Mouse (Mus musculus): ENCODE results near the gene Mbnl2. TPM values are rescaled to one million over a fixed set of nuclear protein-coding genes. Genes with fewer than 3 reads are reported as not detected.

The Mbnl2 gene
- polyA plus RNA-seq, 1 experiment = 163 TPM

DNA sequence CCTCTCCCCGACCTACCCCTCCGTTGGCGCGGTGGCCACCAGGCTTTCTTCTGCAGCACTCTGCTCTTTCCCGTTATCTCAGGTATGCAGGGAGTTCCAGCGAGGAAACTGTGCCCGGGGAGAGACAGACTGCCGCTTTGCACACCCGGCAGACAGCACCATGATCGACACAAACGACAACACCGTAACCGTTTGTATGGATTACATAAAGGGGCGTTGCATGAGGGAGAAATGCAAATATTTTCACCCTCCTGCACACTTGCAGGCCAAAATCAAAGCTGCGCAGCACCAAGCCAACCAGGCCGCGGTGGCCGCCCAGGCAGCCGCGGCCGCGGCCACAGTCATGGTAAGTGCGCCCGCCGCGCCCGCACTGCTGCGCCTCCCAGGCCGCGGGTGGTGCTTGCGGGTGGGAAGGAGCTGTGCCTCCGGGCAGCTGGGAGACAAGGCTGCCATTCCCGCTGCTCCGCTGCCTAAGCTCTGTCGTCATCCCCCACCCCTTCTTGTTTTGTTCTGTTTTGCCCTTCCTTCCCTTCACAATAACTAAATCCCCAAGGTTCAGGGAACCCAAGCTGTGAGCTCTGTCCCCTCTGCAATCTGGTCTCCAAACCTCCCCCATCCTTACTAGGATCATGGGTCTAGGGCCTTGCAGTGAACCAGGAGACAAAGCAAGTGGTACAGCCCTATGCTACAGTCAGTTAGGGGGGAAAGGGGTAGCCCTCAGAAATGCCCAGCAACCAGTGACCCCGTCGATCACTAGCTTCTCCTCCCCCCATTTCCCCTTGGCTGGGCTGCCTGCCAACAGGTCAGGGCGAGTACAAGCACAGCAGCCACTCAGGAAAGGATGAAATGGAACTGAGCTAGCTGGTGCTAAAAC is 113.6 kb downstream of the Mbnl2 start:
- Histone ChIP-seq H3K27ac (ENCODE audit: insufficient read depth, low read length) (peak overlapping the region; percentile 97), H3K4me1 (ENCODE audit: control insufficient read depth, insufficient read depth, low read length) (peaks cover 10% of the 10 kb centered on the region), H3K4me3 (replicated peaks; ENCODE audit: insufficient read depth, low read depth, low read length) (peak overlapping the region; percentile 58), H3K27me3 (ENCODE audit: control insufficient read depth, insufficient read depth, low read length) (no peaks in the 10 kb centered on the region)
- peak; percentile 60 to 70 for DNase-seq
- TF ChIP-seq CTCF (IDR thresholded peaks at IDR 0.05; ENCODE audit: borderline replicate concordance, insufficient read depth, low read depth, low read length) (no peak), POLR2A (IDR thresholded peaks at IDR 0.05; ENCODE audit: borderline replicate concordance, insufficient read depth, low read length) (no peak)
- WGBS = 8% methylated on average over 37 of the region's 38 CpGs

DNA sequence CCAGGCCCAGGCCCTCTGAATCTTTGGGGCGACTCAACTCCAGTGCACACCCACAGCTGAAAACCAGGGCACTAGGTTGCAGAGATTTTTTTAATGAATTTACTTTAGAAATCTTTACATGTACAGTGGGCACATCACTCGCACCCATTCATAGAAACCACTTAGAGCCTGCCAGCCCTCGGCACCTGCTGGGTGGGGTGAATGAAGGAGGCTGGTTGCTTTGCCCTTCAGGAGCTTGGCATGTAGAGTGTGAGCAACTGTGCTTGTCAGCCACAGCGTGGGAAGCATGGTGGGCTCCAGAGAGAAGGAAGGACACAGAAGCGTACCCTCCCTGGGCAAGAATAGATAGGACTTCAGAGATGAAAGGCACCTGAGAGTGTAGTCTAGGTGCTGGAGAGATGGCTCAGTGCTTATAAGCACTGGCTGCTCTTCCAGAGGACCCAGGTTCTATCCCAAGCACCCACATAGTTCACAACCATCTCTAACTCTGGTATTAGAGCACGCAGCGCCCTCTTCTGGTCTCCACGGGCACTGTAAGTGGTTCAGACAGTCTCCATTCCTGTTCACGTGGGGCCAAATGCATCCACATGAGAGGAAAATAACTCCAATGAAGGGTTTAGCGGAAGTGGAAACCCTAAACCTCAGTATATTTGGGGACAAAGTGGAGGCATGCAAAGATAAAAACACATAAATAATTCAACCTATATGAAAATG is 114.9 kb downstream of the Mbnl2 start:
- no peak for DNase-seq
- TF ChIP-seq POLR2A (IDR thresholded peaks at IDR 0.05; ENCODE audit: borderline replicate concordance, insufficient read depth, low read length) (no peak), CTCF (IDR thresholded peaks at IDR 0.05; ENCODE audit: borderline replicate concordance, insufficient read depth, low read depth, low read length) (peak; percentile 36; the same call in 1 of the 2 replicates)
- Histone ChIP-seq H3K4me3 (replicated peaks; ENCODE audit: insufficient read depth, low read depth, low read length) (no peak overlapping the region), H3K4me1 (ENCODE audit: control insufficient read depth, insufficient read depth, low read length) (peaks cover 10% of the 10 kb centered on the region), H3K27ac (ENCODE audit: insufficient read depth, low read length) (no peak overlapping the region), H3K27me3 (ENCODE audit: control insufficient read depth, insufficient read depth, low read length) (no peaks in the 10 kb centered on the region)
- 90% methylated on average over 10 of the region's 10 CpGs for WGBS

DNA sequence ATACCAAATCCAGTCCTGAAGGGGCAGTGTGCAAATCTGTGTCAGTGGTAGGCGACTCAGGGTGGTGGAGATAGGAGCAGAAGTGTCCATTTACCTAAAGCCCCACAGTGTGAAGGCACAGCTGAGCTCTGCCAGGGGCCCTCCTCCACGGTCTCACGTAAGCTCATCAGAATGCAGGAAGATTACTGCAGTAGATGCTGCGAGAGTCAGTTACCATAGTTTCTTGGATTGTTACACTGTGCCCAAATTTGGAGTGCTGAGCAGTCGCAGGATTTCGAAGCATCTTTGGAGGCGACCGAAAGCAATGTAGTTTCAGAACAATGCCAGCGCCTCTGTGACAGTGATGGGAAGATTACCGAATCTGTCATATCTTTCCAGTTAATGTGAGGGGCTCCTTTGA is 116.2 kb downstream of the Mbnl2 start:
- no peaks in the 10 kb centered on the region for H3K27me3 ChIP-seq (ENCODE audit: control insufficient read depth, insufficient read depth, low read length)
- peaks cover 10% of the 10 kb centered on the region for H3K4me1 ChIP-seq (ENCODE audit: control insufficient read depth, insufficient read depth, low read length)
- DNase-seq = no peak
- 71% methylated on average over 10 of the region's 10 CpGs for WGBS
- H3K4me3 ChIP-seq (replicated peaks; ENCODE audit: insufficient read depth, low read depth, low read length) = no peak overlapping the region
- no peak for TF ChIP-seq POLR2A (IDR thresholded peaks at IDR 0.05; ENCODE audit: borderline replicate concordance, insufficient read depth, low read length)
- no peak for TF ChIP-seq CTCF (IDR thresholded peaks at IDR 0.05; ENCODE audit: borderline replicate concordance, insufficient read depth, low read depth, low read length)
- H3K27ac ChIP-seq (ENCODE audit: insufficient read depth, low read length) = no peak overlapping the region

DNA sequence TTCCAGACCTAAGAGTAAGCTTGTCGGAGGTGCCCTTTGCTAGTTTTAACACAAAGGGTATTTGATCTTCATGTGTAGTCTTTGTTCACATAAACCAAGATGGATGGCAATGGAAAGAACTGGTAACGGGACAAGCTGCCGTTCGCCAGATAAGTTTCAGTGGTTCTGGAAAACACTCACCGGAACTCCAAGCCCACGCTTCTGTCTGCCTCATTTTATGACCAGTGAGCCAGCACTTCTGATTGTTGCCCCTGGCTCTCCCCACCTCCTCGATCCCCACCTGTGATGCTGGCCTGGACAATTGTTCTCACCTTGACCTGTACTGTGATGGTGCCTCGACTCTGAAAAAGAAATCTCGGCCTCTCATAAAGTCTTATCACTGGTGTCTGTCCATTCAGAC is 117.0 kb downstream of the Mbnl2 start:
- H3K4me3 ChIP-seq (replicated peaks; ENCODE audit: insufficient read depth, low read depth, low read length) = no peak overlapping the region
- no peaks in the 10 kb centered on the region for H3K27me3 ChIP-seq (ENCODE audit: control insufficient read depth, insufficient read depth, low read length)
- DNase-seq = no peak
- no peak overlapping the region for H3K27ac ChIP-seq (ENCODE audit: insufficient read depth, low read length)
- TF ChIP-seq POLR2A (IDR thresholded peaks at IDR 0.05; ENCODE audit: borderline replicate concordance, insufficient read depth, low read length) (no peak), CTCF (IDR thresholded peaks at IDR 0.05; ENCODE audit: borderline replicate concordance, insufficient read depth, low read depth, low read length) (no peak)
- 92% methylated on average over 9 of the region's 9 CpGs for WGBS
- H3K4me1 ChIP-seq (ENCODE audit: control insufficient read depth, insufficient read depth, low read length) = peaks cover 10% of the 10 kb centered on the region

DNA sequence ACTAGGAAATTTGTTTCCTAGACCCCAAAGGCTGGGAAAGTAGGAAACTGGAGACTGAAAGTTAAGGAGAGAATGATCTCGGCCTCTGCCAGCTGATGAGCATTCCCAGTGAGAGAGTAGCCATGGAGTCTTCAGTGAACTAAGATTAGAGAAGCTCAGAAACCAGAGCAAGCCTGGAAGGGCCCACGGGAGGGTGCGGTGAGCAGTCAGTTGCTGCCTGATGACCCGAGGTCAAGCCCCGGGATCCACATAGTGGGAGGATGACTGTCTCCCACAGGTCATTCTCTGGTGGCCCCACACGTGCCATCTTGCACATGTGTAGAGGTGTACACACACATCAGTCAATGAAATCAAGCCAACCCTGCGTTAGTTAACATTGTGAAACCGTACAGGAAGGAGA is 118.0 kb downstream of the Mbnl2 start:
- no peak for TF ChIP-seq POLR2A (IDR thresholded peaks at IDR 0.05; ENCODE audit: borderline replicate concordance, insufficient read depth, low read length)
- no peak for TF ChIP-seq CTCF (IDR thresholded peaks at IDR 0.05; ENCODE audit: borderline replicate concordance, insufficient read depth, low read depth, low read length)
- peaks cover 10% of the 10 kb centered on the region for H3K4me1 ChIP-seq (ENCODE audit: control insufficient read depth, insufficient read depth, low read length)
- 72% methylated on average over 8 of the region's 8 CpGs for WGBS

DNA sequence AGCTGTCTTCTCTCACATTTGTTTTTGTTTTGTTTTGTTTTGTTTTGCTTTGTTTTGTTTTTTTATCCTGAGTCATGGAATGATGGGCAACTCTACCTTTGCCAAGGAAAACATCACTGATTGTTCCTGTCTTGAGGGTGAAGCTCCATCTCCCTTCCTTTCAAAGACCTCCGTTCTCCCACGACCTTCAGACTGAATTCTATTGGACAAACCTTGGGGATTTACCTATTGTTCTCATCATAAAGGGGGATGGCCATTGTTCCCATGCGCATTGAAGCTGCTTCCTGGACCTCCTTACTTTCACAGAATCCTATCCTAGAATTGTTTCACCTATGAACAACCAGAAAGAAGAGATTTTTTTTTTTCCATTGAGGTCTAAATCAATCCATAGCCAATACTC is 118.7 kb downstream of the Mbnl2 start:
- Histone ChIP-seq H3K27me3 (ENCODE audit: control insufficient read depth, insufficient read depth, low read length) (no peaks in the 10 kb centered on the region), H3K4me1 (ENCODE audit: control insufficient read depth, insufficient read depth, low read length) (peaks cover 5% of the 10 kb centered on the region), H3K27ac (ENCODE audit: insufficient read depth, low read length) (no peak overlapping the region), H3K4me3 (replicated peaks; ENCODE audit: insufficient read depth, low read depth, low read length) (no peak overlapping the region)
- no peak for DNase-seq
- TF ChIP-seq POLR2A (IDR thresholded peaks at IDR 0.05; ENCODE audit: borderline replicate concordance, insufficient read depth, low read length) (no peak), CTCF (IDR thresholded peaks at IDR 0.05; ENCODE audit: borderline replicate concordance, insufficient read depth, low read depth, low read length) (no peak)
- 67% methylated on average over 3 of the region's 3 CpGs for WGBS

More for the DNA sequence above, 118.0 kb downstream of the Mbnl2 start:
- Histone ChIP-seq H3K27ac (ENCODE audit: insufficient read depth, low read length) (no peak overlapping the region), H3K27me3 (ENCODE audit: control insufficient read depth, insufficient read depth, low read length) (no peaks in the 10 kb centered on the region), H3K4me3 (replicated peaks; ENCODE audit: insufficient read depth, low read depth, low read length) (no peak overlapping the region)
- no peak for DNase-seq

DNA sequence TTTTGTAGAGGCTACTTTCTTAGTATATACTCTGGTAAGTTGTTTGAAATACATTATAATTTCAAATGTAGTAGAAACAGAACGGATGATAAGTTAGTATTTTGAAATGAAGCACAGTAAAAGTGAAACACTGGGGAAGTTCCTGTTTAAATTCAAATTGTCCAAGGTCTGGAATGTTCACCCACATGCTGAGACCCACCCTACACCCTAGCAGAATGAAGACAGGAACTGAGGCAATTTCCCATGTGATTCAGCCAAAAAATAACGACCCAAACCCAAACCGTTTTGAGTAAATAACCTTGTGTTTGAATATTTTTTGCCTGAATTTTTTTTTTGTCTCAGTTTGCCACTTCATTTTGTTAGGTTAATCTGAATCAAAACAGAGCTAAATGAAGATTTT is 119.4 kb downstream of the Mbnl2 start:
- Histone ChIP-seq H3K27me3 (ENCODE audit: control insufficient read depth, insufficient read depth, low read length) (no peaks in the 10 kb centered on the region), H3K4me1 (ENCODE audit: control insufficient read depth, insufficient read depth, low read length) (no peaks in the 10 kb centered on the region), H3K4me3 (replicated peaks; ENCODE audit: insufficient read depth, low read depth, low read length) (no peak overlapping the region), H3K27ac (ENCODE audit: insufficient read depth, low read length) (no peak overlapping the region)
- WGBS = 72% methylated on average over 3 of the region's 3 CpGs
- DNase-seq = no peak
- TF ChIP-seq POLR2A (IDR thresholded peaks at IDR 0.05; ENCODE audit: borderline replicate concordance, insufficient read depth, low read length) = no peak
- no peak for TF ChIP-seq CTCF (IDR thresholded peaks at IDR 0.05; ENCODE audit: borderline replicate concordance, insufficient read depth, low read depth, low read length)
